Mouse (Mus musculus): ENCODE results near the gene Cited1. TPM values are rescaled to one million over a fixed set of nuclear protein-coding genes. Genes with fewer than 3 reads are reported as not detected.

Cited1 gene
- polyA plus RNA-seq, 1 experiment from 2014 or later: 11.0 TPM

Small RNA genes within 50 kb of the gene (microRNA-seq; reads per million reads assigned to microRNA genes)
- gene Gm26318: not detected

Other genes with a start within 250 kb of the Cited1 start
- gene Rtl5, start 180.9 kb downstream of the Cited1 start, polyA plus RNA-seq (2015; fragmentation: Nextera tagmentation; extraction: Ambion mirVana): 8.0 and 10.9 TPM in 2 replicates
- gene Pin4, start 132.7 kb downstream of the Cited1 start, polyA plus RNA-seq (2015; fragmentation: Nextera tagmentation; extraction: Ambion mirVana): 83.7 and 93.5 TPM in 2 replicates
- 4.1 and 4.6 TPM in 2 replicates for gene Ercc6l, start 95.1 kb downstream of the Cited1 start, polyA plus RNA-seq (2015; fragmentation: Nextera tagmentation; extraction: Ambion mirVana)
- 453 and 455 TPM in 2 replicates for gene Rps4x, start 62.8 kb downstream of the Cited1 start, polyA plus RNA-seq (2015; fragmentation: Nextera tagmentation; extraction: Ambion mirVana)

All from midbrain, embryonic 13.5 days (tissue).